Mouse (Mus musculus): ENCODE results near the gene Ano4. TPM values are rescaled to one million over a fixed set of nuclear protein-coding genes. Genes with fewer than 3 reads are reported as not detected.

Gene Ano4
- total and polyA plus RNA-seq, 3 experiments: not detected

DNA sequence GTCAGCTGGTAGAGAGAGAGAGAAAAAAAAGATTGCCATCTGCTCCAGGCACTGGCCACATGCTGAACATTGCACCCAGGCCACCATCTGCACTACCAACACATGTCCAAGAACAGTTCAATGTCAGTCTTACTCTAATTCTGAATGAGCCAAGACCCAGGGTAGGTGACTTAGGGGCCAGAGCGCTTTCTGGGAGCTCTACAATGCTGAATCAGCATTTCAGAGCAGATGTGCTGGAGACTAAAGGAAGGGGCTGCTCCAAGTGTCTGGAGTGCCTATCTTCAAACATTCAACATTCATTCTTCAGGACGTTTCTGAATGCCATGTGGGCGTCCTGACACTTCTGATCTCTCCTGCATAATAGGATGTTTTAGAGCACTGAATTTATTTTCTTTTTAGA lies 51.8 kb downstream of the Ano4 start:
- no peak overlapping the region for H3K4me3 ChIP-seq (ENCODE audit: control insufficient read depth in 1 of 2, insufficient read depth in 1 of 2, low read depth in 2 of 2, low read length in 2 of 2)
- no peaks in the 10 kb centered on the region for H3K9me3 ChIP-seq (replicated peaks; ENCODE audit: insufficient read depth, low read length)
- H3K79me2 ChIP-seq (ENCODE audit: control insufficient read depth, insufficient read depth, low read length, poor library complexity): no peaks in the 10 kb centered on the region
- H3K9ac ChIP-seq (ENCODE audit: control insufficient read depth, low read depth, low read length, poor library complexity, severe bottlenecking): no peak overlapping the region
- TF ChIP-seq ZC3H11A (IDR thresholded peaks at IDR 0.05; ENCODE audit: low read depth, low read length) (no peak), EP300 (IDR thresholded peaks at IDR 0.05; ENCODE audit: low read depth in 1 of 2, low read length in 2 of 2) (no peak), MAFK (IDR thresholded peaks at IDR 0.05; ENCODE audit: borderline replicate concordance, low read depth, low read length) (peak; percentile 9; the same call in 1 of the 2 replicates), RCOR1 (IDR thresholded peaks at IDR 0.05; ENCODE audit: low read depth, low read length) (no peak), KAT2A (conservative IDR thresholded peaks at IDR 0.05; ENCODE audit: low read depth, low read length) (no peak)
- H3K27me3 ChIP-seq (ENCODE audit: control insufficient read depth in 1 of 2, insufficient read depth in 2 of 2, low read length in 2 of 2): no peaks in the 10 kb centered on the region; a peak in 1 of 4 replicates
- no peaks in the 10 kb centered on the region for H3K4me1 ChIP-seq (ENCODE audit: control insufficient read depth in 1 of 2, insufficient read depth in 2 of 2, low read length in 2 of 2)
- no peak overlapping the region for H3K27ac ChIP-seq (ENCODE audit: control insufficient read depth, low read depth, low read length)
- DNase-seq (ENCODE audit: low read depth, low spot score): no peak
- H3K36me3 ChIP-seq (ENCODE audit: control insufficient read depth in 1 of 2, insufficient read depth in 2 of 2, low read length in 2 of 2): peaks cover 0 to 2% of the 10 kb centered on the region in 2 experiments; a peak in 1 of 4 replicates

DNA sequence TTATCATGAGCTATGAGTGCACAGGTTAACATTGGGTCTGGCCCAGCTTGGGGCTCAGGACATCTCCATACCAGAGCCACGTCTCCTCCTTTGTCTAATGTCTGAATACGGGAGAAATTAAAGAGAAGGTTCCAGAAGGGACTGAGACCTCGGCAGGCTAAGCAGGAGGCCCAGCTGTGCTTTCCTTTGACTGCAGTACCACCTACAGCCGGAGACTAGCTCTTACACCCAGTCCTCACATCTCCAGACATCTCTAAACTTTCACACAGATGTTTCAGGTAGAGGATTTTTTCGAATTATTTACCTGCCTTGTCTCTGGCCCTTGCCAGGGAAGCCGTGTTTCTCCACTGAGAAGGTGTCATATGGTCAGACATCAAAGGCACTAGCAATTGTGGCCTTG lies 53.9 kb downstream of the Ano4 start:
- Histone ChIP-seq H3K4me3 (ENCODE audit: control insufficient read depth in 1 of 2, insufficient read depth in 1 of 2, low read depth in 2 of 2, low read length in 2 of 2) (no peak overlapping the region), H3K36me3 (ENCODE audit: control insufficient read depth in 1 of 2, insufficient read depth in 2 of 2, low read length in 2 of 2) (peaks cover 0 to 2% of the 10 kb centered on the region in 2 experiments; a peak in 1 of 4 replicates), H3K9me3 (replicated peaks; ENCODE audit: insufficient read depth, low read length) (no peaks in the 10 kb centered on the region), H3K27me3 (ENCODE audit: control insufficient read depth in 1 of 2, insufficient read depth in 2 of 2, low read length in 2 of 2) (no peaks in the 10 kb centered on the region; a peak in 1 of 4 replicates), H3K79me2 (ENCODE audit: control insufficient read depth, insufficient read depth, low read length, poor library complexity) (no peaks in the 10 kb centered on the region), H3K4me1 (ENCODE audit: control insufficient read depth in 1 of 2, insufficient read depth in 2 of 2, low read length in 2 of 2) (no peaks in the 10 kb centered on the region), H3K27ac (ENCODE audit: control insufficient read depth, low read depth, low read length) (no peak overlapping the region), H3K9ac (ENCODE audit: control insufficient read depth, low read depth, low read length, poor library complexity, severe bottlenecking) (no peak overlapping the region)
- TF ChIP-seq ZKSCAN1 (IDR thresholded peaks at IDR 0.05; ENCODE audit: low read depth, low read length) (no peak), SMC3 (IDR thresholded peaks at IDR 0.05; ENCODE audit: low read depth, low read length) (no peak), KAT2A (conservative IDR thresholded peaks at IDR 0.05; ENCODE audit: low read depth, low read length) (no peak), RCOR1 (IDR thresholded peaks at IDR 0.05; ENCODE audit: low read depth, low read length) (no peak), GATA1 (IDR thresholded peaks at IDR 0.05; ENCODE audit: low read depth, low read length) (no peak), TAL1 (IDR thresholded peaks at IDR 0.05; ENCODE audit: low read length) (no peak), MYB (IDR thresholded peaks at IDR 0.05; ENCODE audit: low read depth, low read length) (no peak), ELF1 (IDR thresholded peaks at IDR 0.05; ENCODE audit: low read depth, low read length) (no peak), USF2 (IDR thresholded peaks at IDR 0.05; ENCODE audit: borderline replicate concordance in 1 of 2, insufficient read depth in 1 of 2, low read depth in 1 of 2, low read length in 2 of 2) (no peak), MAFK (IDR thresholded peaks at IDR 0.05; ENCODE audit: borderline replicate concordance, low read depth, low read length) (no peak), CTCF (IDR thresholded peaks at IDR 0.05 in 2 of 3, conservative IDR thresholded peaks at IDR 0.05 in 1 of 3; ENCODE audit: control insufficient read depth in 1 of 3, insufficient read depth in 1 of 3, low read depth in 2 of 3, low read length in 3 of 3, poor library complexity in 1 of 3, severe bottlenecking in 1 of 3) (no peak)
- DNase-seq (ENCODE audit: low read depth, low spot score): no peak

DNA sequence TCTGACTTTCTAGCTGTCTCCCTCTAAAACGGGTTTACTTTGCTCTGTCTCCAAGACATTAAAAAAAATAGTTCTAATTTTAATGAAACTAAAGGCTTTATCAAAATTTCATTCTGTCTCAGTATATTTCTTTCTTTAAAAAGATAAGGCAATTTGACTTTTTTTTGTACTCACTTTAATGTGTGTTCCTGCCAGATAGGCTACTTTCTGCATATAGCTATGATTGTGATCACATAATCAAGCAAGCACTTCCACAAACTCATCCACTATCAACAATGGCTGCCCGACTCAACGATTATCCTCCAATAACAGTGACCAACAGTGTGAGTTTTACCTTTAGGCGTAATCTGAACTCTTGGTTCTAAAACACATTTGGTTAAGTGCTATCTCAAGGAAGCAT lies 55.3 kb downstream of the Ano4 start:
- H3K36me3 ChIP-seq (ENCODE audit: control insufficient read depth in 1 of 2, insufficient read depth in 2 of 2, low read length in 2 of 2): peaks cover 0 to 2% of the 10 kb centered on the region in 2 experiments; a peak in 1 of 4 replicates
- no peaks in the 10 kb centered on the region for H3K9me3 ChIP-seq (replicated peaks; ENCODE audit: insufficient read depth, low read length)
- H3K9ac ChIP-seq (ENCODE audit: control insufficient read depth, low read depth, low read length, poor library complexity, severe bottlenecking): no peak overlapping the region
- H3K27me3 ChIP-seq (ENCODE audit: control insufficient read depth in 1 of 2, insufficient read depth in 2 of 2, low read length in 2 of 2): no peaks in the 10 kb centered on the region; a peak in 1 of 4 replicates
- no peaks in the 10 kb centered on the region for H3K4me1 ChIP-seq (ENCODE audit: control insufficient read depth in 1 of 2, insufficient read depth in 2 of 2, low read length in 2 of 2)
- H3K27ac ChIP-seq (ENCODE audit: control insufficient read depth, low read depth, low read length): no peak overlapping the region
- TF ChIP-seq ETS1 (IDR thresholded peaks at IDR 0.05; ENCODE audit: low read depth, low read length) (peak; percentile 15; the same call in 1 of the 2 replicates), GATA1 (IDR thresholded peaks at IDR 0.05; ENCODE audit: low read depth, low read length) (peak; percentile 39; the same call in 1 of the 2 replicates), TCF12 (IDR thresholded peaks at IDR 0.05; ENCODE audit: low read depth, low read length) (peak; percentile 89), NELFE (IDR thresholded peaks at IDR 0.05; ENCODE audit: low read depth, low read length) (no peak), ZNF384 (IDR thresholded peaks at IDR 0.05; ENCODE audit: low read depth, low read length) (peak; percentile 24; the same call in 1 of the 2 replicates), EP300 (IDR thresholded peaks at IDR 0.05; ENCODE audit: low read depth in 1 of 2, low read length in 2 of 2) (peak in 1 of 2 experiments; percentile 50; a peak in 3 of 4 replicates)
- H3K79me2 ChIP-seq (ENCODE audit: control insufficient read depth, insufficient read depth, low read length, poor library complexity): no peaks in the 10 kb centered on the region
- peak; percentile 17 for DNase-seq (ENCODE audit: low read depth, low spot score)
- no peak overlapping the region for H3K4me3 ChIP-seq (ENCODE audit: control insufficient read depth in 1 of 2, insufficient read depth in 1 of 2, low read depth in 2 of 2, low read length in 2 of 2)
